Mouse (Mus musculus): ENCODE data around the gene Pter. TPM values are rescaled to one million over a fixed set of nuclear protein-coding genes. Genes with fewer than 3 reads are reported as not detected.

The Pter gene
- polyA plus RNA-seq, 1 experiment from 2014 or later: 16.1 TPM

Other genes starting within 250 kb of the Pter start
- 1.2 and 1.4 TPM in 2 replicates for gene C1ql3, start 87.8 kb downstream of the Pter start, polyA plus RNA-seq (2016; fragmentation: Nextera tagmentation; extraction: Ambion mirVana)

Measured in limb, embryonic 12.5 days (tissue).